Mouse (Mus musculus) adrenal gland, postnatal 4 days (tissue): ENCODE results near the gene Camkk2. TPM values are rescaled to one million over a fixed set of nuclear protein-coding genes. Genes with fewer than 3 reads are reported as not detected.

ENCODE experiments used
- DNase-seq, 2 experiments: peaks; one replicate each; pipeline ENCODE4 v3.0.0; 2021 to 2022; ENCODE audit warnings: low spot score in 2 of 2, mixed read lengths in 2 of 2
- microRNA-seq: library from miRNA; unstranded; fragments of <30 nt; microRNA quantifications from one replicate; pipeline ENCODE4 v1.2.0, GENCODE M21; 2021
- total RNA-seq, 2 experiments: library from RNA; stranded (reverse); gene quantifications; 2 replicates each; pipeline ENCODE4 v1.2.3; 2021

Camkk2 gene
- total RNA-seq, 2 experiments from 2014 or later: 31.5 to 36.3 TPM

DNA sequence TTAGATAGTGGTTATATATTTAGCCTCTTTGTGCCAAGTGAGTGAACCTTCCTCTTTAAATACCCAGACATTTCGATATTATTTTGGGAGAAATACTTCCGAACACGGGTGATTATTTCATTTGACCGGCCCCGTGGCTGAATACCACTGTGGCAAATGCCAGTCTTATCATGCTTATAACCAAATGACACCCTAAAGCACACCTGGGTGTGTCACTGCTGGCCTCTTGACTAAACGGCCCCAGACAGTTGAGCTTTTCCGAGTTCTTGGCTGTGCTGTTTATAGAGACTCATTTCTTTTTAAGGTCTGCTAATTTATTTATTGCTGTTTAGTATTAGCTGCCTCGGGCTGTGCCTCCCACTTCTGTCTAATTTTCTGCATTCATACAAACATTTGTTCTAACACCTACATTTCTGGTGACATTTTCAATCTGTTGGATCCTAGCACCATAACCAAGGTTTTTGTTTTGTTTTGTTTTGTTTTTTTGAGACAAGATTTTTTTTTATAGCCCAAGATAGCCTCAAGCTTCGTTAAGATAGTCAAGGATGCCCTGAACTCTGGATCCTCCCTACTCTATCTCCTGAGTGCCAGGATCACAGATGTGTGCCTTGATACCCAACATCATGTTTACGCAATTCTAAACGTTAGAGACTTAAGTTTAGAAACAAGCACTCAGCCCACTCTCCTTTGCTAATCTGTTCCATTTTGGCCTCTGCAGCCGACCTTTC, 78.9 kb downstream of the Camkk2 start:
- no peak for DNase-seq

- DNase-seq: no peak
Measured at GRCm38 (mm10) chr5:122698701-122699060, 80.5 kb downstream of the Camkk2 start.

- no peak for DNase-seq
Measured at GRCm38 (mm10) chr5:122698041-122698700, 81.0 kb downstream of the Camkk2 start.

DNA sequence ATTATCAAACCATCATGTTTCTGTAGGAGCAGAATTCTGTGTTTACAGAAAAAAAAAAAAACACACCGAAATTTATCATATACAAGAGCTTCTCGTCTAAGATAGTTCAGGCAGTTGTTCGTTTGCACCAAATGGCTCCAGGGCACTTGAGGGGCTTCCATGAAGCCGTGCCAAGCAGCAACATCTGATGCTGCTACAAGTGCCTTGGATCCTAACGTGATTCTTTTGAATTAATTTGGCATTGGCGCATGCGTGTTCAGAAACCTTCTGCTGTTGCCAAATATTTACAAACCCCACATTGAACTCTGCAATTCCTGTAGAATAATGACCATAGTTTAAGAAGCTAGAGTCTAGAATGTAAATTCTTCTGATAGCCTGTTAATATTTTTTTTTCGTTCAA, 83.7 kb downstream of the Camkk2 start:
- DNase-seq: no peak

DNA sequence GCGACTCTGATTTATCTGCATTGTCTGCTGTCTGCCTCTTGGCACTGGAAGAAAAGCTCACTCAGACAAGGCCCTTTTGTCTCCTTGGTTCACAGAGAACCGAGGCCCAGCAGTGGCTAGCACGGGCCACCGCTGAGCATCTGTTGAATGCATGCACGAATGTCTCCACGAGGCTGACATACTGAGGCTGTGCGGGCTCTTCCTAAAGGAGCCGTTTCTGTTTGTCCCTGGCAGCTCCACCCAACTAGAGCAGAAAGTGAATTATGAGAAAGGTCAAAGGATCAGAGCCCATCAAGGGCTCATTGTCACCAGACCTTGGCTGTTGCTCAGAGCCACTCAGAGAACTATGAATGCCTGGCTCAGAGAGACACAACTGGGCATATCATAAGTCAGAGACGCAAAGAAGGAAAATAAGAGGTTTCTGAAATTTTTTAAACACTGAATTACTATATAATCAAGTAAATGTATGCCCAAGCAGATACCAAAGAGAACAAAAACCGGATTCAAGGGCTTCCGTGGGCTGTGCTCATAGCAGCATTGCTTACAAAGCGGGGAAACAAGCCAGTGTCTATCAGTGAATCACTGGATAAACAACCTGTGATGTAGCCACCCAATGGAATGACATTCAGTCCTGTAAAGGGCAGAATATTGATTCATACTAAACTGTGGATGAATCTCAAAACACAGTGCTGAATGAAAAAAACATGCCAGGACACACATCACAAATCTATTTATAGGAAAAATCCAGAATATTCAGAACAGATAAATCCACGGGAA, 85.6 kb downstream of the Camkk2 start:
- DNase-seq: no peak

DNA sequence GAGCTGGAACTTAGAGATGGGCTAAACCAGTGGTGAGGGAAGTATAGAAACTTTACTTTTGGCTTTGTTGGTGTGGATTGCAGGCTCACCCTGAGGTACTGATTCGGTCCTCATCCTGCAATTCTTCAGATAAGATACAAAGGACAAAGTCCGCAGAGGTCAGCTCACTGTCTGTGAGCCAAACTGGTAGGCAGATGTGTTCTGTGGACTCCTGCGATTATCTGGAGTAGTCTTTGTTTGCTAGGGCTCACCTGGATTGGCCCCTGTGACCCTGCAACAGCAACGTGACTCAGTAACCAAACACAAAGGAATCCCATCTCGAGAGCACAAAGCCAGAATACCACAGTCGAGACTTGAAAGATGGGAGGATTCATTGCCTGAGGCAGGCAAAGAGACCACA, 88.7 kb downstream of the Camkk2 start:
- no peak for DNase-seq

DNA sequence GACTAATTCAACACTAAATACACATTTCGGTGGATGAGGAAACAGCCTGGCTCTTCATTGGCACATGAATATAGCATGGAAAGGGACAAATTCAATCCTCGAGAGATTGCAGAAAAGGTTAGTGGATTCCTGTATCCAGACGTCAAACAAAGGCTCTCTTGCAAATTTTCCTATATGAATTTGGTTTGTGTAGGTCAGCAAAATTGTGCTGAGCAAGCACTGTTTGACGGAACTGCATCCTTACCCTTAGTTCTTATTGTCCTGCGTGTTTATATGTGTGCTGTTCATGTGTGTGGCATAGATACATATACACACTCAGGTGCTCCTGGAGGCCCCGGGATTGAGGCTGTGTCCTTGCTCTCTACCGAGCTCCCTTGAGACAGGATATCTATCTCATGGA, 90.1 kb downstream of the Camkk2 start:
- DNase-seq: no peak

GRCm38 (mm10) chr5:122687391-122687790, 91.8 kb downstream of the Camkk2 start:
- no peak for DNase-seq

DNA sequence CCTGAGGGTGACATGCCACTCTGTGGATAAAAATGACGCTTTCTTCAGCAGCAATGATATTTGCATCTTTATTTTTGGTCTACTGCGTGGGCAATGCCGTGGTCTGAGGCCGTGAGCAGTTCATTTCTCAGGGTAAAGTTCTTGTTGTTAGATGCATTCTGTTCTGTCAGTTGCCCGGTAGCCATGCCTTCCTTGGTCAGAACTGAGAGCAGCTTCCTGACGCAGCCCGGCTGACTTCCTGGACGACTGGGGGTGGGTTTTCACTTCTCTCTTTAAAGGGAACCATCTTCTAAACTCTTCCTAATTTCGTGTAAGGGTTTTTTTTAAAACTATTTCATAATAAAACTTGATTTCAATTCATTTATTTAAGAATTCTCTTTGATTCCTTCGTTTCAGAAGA, 95.3 kb downstream of the Camkk2 start:
- no peak for DNase-seq

- no peak for DNase-seq
Measured at GRCm38 (mm10) chr5:122681276-122681675, 97.9 kb downstream of the Camkk2 start.

Small RNA genes within 50 kb of the gene (microRNA-seq; reads per million reads assigned to microRNA genes)
- 0.79 reads per million for gene Mir8115

Other genes with a start within 250 kb of the Camkk2 start
- 10 to 100 TPM; 20.2 to 24.3 TPM for gene Ift81, start 164.9 kb downstream of the Camkk2 start, total RNA-seq
- 1 to 10 TPM; 4.0 to 4.6 TPM for gene P2rx7, start 135.5 kb downstream of the Camkk2 start, total RNA-seq
- gene P2rx4, start 71.9 kb downstream of the Camkk2 start, total RNA-seq: 10 to 100 TPM; 32.9 to 44.8 TPM
- 100 to 1,000 TPM; 308 to 320 TPM for gene Anapc5, start 41.9 kb upstream of the Camkk2 start, total RNA-seq
- gene Rnf34, start 70.6 kb upstream of the Camkk2 start, total RNA-seq: 10 to 100 TPM; 21.1 to 24.5 TPM
- 10 to 100 TPM; 32.9 to 33.7 TPM for gene Kdm2b, start 210.4 kb upstream of the Camkk2 start, total RNA-seq
- gene Orai1, start 235.7 kb upstream of the Camkk2 start, total RNA-seq: 10 to 100 TPM; 12.6 to 14.1 TPM